Mouse (Mus musculus) lung, postnatal 0 days (tissue): ENCODE measurements at regions not wholly inside any gene's neighbourhood (a gene's known extent, or its start where the extent isn't known, plus 50 kb on each side); places are given as distances from the start of the nearest gene placed in this dataset.

Experiments used
- CTCF ChIP-seq: IDR thresholded peaks from 2 replicates; pipeline ENCODE4 v1.5.1; 2016; ENCODE audit warnings: antibody characterized with exemption, mild to moderate bottlenecking
- EP300 ChIP-seq: IDR thresholded peaks from 2 replicates; pipeline ENCODE4 v1.6.1; 2016; ENCODE audit warnings: antibody characterized with exemption, mild to moderate bottlenecking, control low read depth

- TF ChIP-seq CTCF (no peak), EP300 (no peak)
Measured at GRCm38 (mm10) chr16:77414562-77414961, 187.3 kb downstream of the Gm11146 start.
